Mouse (Mus musculus): Measurements from ENCODE around the gene L1cam. TPM values are rescaled to one million over a fixed set of nuclear protein-coding genes. Genes with fewer than 3 reads are reported as not detected.

Gene L1cam
- polyA plus RNA-seq (2012): 1.2 and 1.6 TPM in 2 replicates

DNA sequence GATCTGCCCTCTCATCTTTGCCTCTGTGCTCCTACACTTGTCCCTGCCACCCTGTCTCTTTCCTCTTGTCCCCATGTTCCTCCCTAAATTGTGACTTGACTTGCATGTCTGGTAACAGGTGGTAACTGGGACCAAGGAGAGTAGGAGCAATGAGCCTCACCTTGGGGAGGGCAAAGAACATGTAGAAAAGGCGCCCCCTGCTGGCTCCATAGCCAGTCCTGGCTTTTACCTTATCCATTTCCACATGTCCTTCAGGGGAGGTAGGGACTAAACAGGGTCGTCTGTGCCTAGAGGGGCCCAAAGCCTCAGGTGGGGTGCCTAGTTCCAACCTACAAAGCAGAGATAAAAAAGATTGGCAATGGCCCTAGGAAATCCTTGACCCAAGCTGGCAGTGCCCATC, at the start of gene L1cam:
Gene L1cam (minus strand): TSS at position 387 of the 400 bp plus-strand sequence.

DNA sequence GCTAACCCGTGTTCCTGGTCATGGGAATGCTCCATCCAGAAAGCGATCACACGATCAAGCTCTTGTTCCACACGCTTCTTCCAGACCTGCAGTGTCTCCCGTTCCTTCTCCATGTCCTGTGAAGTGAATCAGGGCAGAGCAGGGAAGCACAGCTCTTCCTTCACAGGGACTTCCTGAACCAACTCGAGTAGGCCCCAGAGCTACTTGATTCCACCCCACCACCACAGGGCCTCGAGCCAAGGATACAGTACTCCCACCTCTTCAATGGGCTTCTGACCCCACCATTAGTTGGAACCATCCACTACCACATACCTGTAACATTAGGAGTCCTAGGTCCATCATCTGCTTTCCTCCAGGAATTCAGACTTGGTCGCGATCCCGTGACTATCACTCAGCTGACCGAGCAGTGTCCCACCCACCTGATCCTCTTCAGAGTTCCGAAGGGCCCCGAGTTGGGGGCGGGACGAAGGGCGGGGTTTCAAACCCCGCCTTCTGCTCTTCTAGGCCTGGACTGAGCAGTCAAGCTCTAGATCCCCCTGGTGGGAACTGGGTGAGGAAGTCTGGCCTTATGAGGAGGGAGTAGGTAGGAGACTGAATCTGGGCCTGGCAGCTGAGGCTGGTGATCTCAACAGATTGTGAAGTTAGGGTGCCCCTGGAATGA, 34.6 kb upstream of the L1cam start, which contains the start of gene Renbp:
Gene Renbp (minus strand): TSS at position 449 of the 661 bp plus-strand sequence.

DNA sequence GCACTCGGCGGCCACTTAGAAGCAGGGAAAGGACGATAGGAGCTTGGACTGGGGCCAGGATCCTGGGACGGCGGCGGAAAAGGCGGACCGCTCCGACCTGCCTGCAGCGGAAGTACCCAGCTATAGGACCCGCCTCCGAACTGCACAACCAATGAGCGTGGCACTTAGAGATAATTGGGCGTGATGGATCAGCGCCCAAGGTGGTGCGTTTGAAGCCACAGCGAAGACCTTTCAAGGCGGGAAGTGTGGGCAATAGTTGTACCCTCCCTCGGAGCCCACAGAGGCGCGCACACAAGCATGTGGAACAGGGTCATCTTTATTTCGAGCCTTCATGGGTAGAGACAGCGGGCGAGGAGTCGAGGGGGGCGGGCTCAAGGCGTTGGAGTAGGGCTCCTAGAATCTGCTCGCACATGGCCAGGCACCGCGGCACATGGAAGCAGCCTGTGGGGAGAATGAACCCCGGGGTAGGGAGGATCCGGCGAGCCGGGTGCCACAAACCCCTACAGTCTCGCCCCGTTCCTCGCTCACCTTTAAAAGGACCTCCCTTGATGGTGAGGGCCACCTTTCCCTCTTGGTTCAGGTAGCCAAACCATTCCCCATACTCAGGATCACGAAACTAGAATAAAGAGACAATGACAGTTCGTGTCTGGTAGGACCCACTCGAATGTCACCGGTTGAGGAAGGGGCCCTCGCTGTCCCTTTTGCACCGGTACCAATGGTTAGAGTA, 26.1 kb upstream of the L1cam start, which contains the start of the genes Arhgap4 and Naa10:
Gene Arhgap4 (minus strand): TSS at position 48 of the 727 bp plus-strand sequence.
Gene Naa10 (minus strand): TSS at position 122 of the 727 bp plus-strand sequence.

DNA sequence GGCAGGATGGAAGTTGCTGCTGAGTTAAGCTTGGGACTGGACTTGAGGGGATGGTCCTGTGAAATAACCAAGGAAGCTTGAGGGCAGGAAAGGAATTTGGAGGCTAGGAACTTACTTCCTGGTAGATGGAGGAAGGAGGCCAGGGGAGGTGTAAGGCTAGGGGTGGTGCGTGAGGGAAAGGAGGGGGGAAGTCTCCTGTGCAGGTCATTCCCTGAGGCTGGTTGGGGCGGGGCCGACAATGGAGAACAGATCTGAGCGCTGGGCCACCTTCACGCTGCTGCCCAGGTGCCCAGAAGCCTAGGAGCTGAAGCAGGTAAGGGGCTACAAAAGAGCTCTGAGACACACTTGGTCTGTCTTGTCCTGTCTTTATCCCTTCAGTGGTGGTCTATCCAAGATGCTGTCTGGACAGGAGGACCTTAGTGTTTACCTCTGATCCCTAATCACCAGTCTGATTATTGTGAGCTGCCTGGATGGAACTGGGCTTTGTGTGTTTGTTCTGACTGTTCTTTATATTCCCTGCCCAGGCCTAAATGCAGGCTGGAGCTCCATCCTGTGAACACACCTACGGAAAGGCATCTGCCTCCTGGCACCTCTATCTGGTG, 4.3 kb downstream of the L1cam start, which contains the start of gene Avpr2:
Gene Avpr2 (plus strand): TSS at position 552 of the 602 bp plus-strand sequence.

DNA sequence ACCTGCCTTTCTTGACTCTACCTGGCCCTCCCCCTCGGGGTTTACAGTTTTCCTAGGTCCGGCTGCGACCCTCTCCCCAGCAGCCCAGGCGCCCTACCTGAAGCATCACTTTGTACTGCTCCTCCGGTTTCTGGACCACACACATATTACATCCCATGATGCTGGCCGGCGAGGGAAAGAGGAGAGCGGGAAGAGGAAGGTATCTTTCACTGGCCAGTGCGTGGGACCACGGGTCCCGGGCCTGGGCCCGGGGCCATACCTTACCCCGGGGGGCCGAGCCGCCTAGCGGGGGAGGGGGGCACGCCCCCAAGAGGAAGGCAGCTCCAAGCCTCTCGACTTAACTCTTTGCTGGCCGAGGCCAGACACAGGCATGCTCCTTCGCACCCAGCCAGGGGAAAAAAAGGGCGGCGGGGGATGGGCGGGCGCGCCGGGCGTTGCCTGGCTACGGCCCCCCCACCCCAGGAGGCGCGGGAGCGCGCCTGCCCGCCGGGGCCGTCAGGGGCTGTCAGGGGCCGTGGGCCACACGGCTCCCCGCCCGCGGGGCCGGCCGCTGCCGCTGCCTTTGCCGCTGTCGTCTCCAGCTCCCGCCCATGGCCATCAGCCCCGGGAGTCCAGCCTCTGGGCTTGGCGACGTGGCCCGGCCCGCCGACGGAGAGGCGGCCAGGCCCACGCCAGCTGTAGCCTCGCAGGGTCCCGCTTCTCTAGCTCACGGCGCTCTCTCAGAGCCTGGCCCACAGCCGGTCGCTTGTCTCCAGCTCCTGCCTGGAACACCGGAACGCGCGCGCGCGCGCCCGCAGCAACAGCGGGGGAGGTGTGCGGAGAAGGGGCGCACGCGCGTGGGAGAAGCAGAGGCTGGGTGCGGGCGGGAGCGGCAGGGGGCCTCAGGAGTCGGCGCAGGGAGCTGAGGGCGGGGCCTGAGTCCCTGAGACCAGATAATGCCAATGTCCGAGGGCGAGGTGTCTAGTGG, 71.4 kb downstream of the L1cam start, which contains the start of gene Pdzd4:
Gene Pdzd4 (minus strand): TSS at position 785 of the 967 bp plus-strand sequence.

Other genes starting within 250 kb of the L1cam start
- gene Pnck, start 236.0 kb downstream of the L1cam start, polyA plus RNA-seq (2012): 1.8 and 2.5 TPM in 2 replicates
- 1.2 and 1.5 TPM in 2 replicates for gene Slc6a8, start 223.0 kb downstream of the L1cam start, polyA plus RNA-seq (2012)
- 24.4 and 24.8 TPM in 2 replicates for gene Bcap31, start 179.9 kb downstream of the L1cam start, polyA plus RNA-seq (2012)
- gene Abcd1, start 179.5 kb downstream of the L1cam start, polyA plus RNA-seq (2012): 52.2 and 64.9 TPM in 2 replicates
- gene Plxnb3, start 139.0 kb downstream of the L1cam start, polyA plus RNA-seq (2012): 0.05 and 0.28 TPM in 2 replicates
- gene Srpk3, start 121.7 kb downstream of the L1cam start, polyA plus RNA-seq (2012): 0.09 and 0.21 TPM in 2 replicates
- gene Idh3g, start 109.2 kb downstream of the L1cam start, polyA plus RNA-seq (2012): 32.7 and 38.6 TPM in 2 replicates
- 25.8 and 39.7 TPM in 2 replicates for gene Ssr4, start 109.1 kb downstream of the L1cam start, polyA plus RNA-seq (2012)
- 0.97 and 1.5 TPM in 2 replicates for gene Pdzd4, start 71.1 kb downstream of the L1cam start, polyA plus RNA-seq (2012)
- gene Avpr2, start 4.0 kb downstream of the L1cam start, polyA plus RNA-seq (2012): not detected in 2 replicates
- 31.8 and 39.8 TPM in 2 replicates for gene Arhgap4, start 25.8 kb upstream of the L1cam start, polyA plus RNA-seq (2012)
- 178 and 186 TPM in 2 replicates for gene Naa10, start 25.8 kb upstream of the L1cam start, polyA plus RNA-seq (2012)
- 44.9 and 57.0 TPM in 2 replicates for gene Renbp, start 34.7 kb upstream of the L1cam start, polyA plus RNA-seq (2012)
- gene Hcfc1, start 70.3 kb upstream of the L1cam start, polyA plus RNA-seq (2012): 129 and 154 TPM in 2 replicates
- gene Irak1, start 127.8 kb upstream of the L1cam start, polyA plus RNA-seq (2012): 427 and 510 TPM in 2 replicates
- gene Opn1mw, start 231.4 kb upstream of the L1cam start, polyA plus RNA-seq (2012): not detected in 2 replicates
- gene Mecp2, start 239.3 kb upstream of the L1cam start, polyA plus RNA-seq (2012): 33.5 and 42.0 TPM in 2 replicates

Measured in megakaryocyte-erythroid progenitor cell, adult 5 weeks (primary cell).